Mouse (Mus musculus): ENCODE data around the gene Commd3. TPM values are rescaled to one million over a fixed set of nuclear protein-coding genes. Genes with fewer than 3 reads are reported as not detected.

Gene Commd3
- total and polyA plus RNA-seq, 3 experiments, result 111 to 169 (median 133) TPM

DNA sequence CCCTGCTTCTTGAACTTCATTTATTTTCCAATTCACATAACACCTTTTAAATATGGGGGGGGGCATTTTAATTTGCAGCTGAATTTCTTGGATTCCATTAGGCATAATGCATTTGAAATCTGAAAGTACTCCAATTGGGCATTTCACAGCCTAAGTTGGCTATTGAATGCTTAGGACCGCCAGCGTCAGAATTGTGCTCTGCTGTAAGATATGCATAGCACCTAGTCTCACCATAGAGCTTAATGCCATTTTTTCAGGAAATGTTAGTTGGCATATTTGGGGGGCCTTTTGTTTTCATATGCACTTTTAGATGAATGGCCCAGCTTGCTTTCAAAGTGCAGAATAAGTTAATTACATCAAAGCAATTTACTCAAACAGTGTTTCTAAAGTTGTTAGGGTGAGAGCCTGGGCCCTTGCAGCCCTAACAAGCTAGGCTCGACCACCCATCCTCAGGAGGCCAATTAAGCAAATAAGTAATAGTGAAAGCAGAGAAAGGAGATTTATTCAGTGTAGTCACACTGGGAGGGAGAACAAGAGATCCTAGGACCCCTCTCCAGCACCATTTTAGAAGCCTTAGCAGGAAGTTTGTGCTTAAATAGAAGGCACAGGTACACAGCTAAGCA, 50.1 kb downstream of the Commd3 start:
- DNase-seq, result no peak

DNA sequence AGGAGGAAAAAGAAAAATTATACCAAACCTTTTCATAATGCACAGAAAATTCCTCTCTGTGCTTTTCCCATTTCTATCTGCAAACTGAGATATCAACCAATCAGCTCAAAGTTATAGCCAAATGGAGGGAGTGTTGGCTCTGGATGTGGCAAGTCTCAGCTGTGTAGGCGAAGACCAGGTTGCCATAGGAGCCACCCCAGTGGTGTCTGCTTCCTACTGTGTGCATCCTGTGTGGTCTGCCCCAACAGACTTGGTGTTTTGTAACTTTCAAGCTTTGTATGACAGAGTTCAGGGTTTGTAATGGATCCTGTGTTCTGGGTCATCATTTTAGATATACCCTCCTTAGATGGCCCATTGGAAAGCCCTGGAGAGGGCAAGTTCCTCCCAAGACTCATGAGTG, 52.3 kb downstream of the Commd3 start:
- DNase-seq, result no peak

Other genes starting within 250 kb of the Commd3 start
- gene Bmi1, start 4.6 kb downstream of the Commd3 start, total RNA-seq (2021), result 10 to 100 TPM; 63.2 to 86.4 TPM
- gene Bmi1, start 4.6 kb downstream of the Commd3 start, polyA plus RNA-seq (2012; rRNA removed), result 7.8 and 11.8 TPM in 2 replicates
- under 1 TPM; 0.10 to 0.29 TPM for gene Spag6, start 21.6 kb downstream of the Commd3 start, total RNA-seq (2021)
- gene Spag6, start 21.6 kb downstream of the Commd3 start, polyA plus RNA-seq (2012; rRNA removed), result 1.9 TPM in 1 of 2 replicates, not detected in the other

Data from adrenal gland, adult 2 months (tissue).